Mouse (Mus musculus): ENCODE results near the gene Mrps18a.
A peak's percentile ranks its signal among the peaks of the same experiment; 100 is the strongest.

- TF ChIP-seq CTCF (IDR thresholded peaks at IDR 0.05; ENCODE audit: borderline replicate concordance, extremely low read depth, insufficient read depth, insufficient read length), result no peak
- peak; percentile 65; the same call in 1 of the 2 replicates for TF ChIP-seq POLR2A (IDR thresholded peaks at IDR 0.05; ENCODE audit: borderline replicate concordance, extremely low read depth, insufficient read depth, insufficient read length, poor library complexity, severe bottlenecking)
Observed at GRCm38 (mm10) chr17:46152847-46153782, 42.3 kb downstream of the Mrps18a start, which contains the start of gene Mad2l1bp.
